Mouse (Mus musculus) liver, postnatal 0 days (tissue): ENCODE data around the gene Lyrm7. TPM values are rescaled to one million over a fixed set of nuclear protein-coding genes. Genes with fewer than 3 reads are reported as not detected.

Source experiments
- ATAC-seq: fragments of 200-750 bp; cut with Nextera tagmentation; 2 replicates; pipeline ENCODE4 v1.8.0; 2017; ENCODE audit warnings: mild to moderate bottlenecking, moderate library complexity
- DNase-seq: peaks from one replicate; pipeline ENCODE4 v3.0.0-alpha.2; 2016
- H3K27ac ChIP-seq: fragments of 300-500 bp; sonication (generic); 2 replicates; pipeline ENCODE4 v1.5.1; 2014; ENCODE audit warnings: antibody characterized with exemption, moderate library complexity, mild to moderate bottlenecking, low read depth
- H3K27me3 ChIP-seq: fragments of 300-500 bp; sonication (generic); 2 replicates; pipeline ENCODE4 v1.6.1; 2014; ENCODE audit warnings: low read length, control low read depth, mixed read lengths; ENCODE audit not compliant: insufficient read depth
- H3K36me3 ChIP-seq: fragments of 300-500 bp; sonication (generic); replicated peaks from 2 replicates; pipeline ENCODE4 v1.6.1; 2014; ENCODE audit warnings: mild to moderate bottlenecking, control low read depth, low read length, moderate library complexity, mixed read lengths; ENCODE audit not compliant: insufficient read depth
- H3K4me1 ChIP-seq: fragments of 300-500 bp; sonication (generic); 2 replicates; pipeline ENCODE4 v1.6.1; 2014; ENCODE audit warnings: antibody characterized with exemption, mild to moderate bottlenecking, control low read depth; ENCODE audit not compliant: insufficient read depth
- H3K4me2 ChIP-seq: fragments of 300-500 bp; sonication (generic); 2 replicates; pipeline ENCODE4 v1.6.1; 2014; ENCODE audit warnings: low read depth, mild to moderate bottlenecking, low read length, moderate library complexity, mixed read lengths
- H3K4me3 ChIP-seq: fragments of 300-500 bp; sonication (generic); 2 replicates; pipeline ENCODE4 v1.5.1; 2014; ENCODE audit warnings: low read depth, low read length
- H3K9ac ChIP-seq: fragments of 300-500 bp; sonication (generic); replicated peaks from 2 replicates; pipeline ENCODE4 v1.6.1; 2014; ENCODE audit warnings: mild to moderate bottlenecking, moderate library complexity
- H3K9me3 ChIP-seq: fragments of 300-500 bp; sonication (generic); 2 replicates; pipeline ENCODE4 v1.6.1; 2016; ENCODE audit warnings: mild to moderate bottlenecking, control low read depth, low read length, mixed read lengths
- CTCF ChIP-seq: sonication (generic); IDR thresholded peaks from 2 replicates; pipeline ENCODE4 v1.5.1; 2016; ENCODE audit warnings: antibody characterized with exemption, low read depth
- EP300 ChIP-seq: IDR thresholded peaks from 2 replicates; pipeline ENCODE4 v1.6.1; 2016; ENCODE audit warnings: antibody characterized with exemption, low read depth, mild to moderate bottlenecking
- WGBS: fragments of 180-500 bp; shearing (Covaris S2); extraction: QIAGEN DNeasy Blood & Tissue Kit; methylation state at CpG from one replicate; pipeline ENCODE4 v1.1.7; 2014; ENCODE audit not compliant: insufficient replicate concordance; 5-methylcytosine and 5-hydroxymethylcytosine counted together
- polyA plus RNA-seq: library from polyadenylated mRNA; unstranded; fragments of >200 nt; fragmentation: Nextera tagmentation; extraction: Ambion mirVana; gene quantifications from 2 replicates; pipeline ENCODE4 v1.2.1, GENCODE M21; 2015

Gene Lyrm7
- polyA plus RNA-seq, 1 experiment from 2014 or later = 2.9 TPM

DNA sequence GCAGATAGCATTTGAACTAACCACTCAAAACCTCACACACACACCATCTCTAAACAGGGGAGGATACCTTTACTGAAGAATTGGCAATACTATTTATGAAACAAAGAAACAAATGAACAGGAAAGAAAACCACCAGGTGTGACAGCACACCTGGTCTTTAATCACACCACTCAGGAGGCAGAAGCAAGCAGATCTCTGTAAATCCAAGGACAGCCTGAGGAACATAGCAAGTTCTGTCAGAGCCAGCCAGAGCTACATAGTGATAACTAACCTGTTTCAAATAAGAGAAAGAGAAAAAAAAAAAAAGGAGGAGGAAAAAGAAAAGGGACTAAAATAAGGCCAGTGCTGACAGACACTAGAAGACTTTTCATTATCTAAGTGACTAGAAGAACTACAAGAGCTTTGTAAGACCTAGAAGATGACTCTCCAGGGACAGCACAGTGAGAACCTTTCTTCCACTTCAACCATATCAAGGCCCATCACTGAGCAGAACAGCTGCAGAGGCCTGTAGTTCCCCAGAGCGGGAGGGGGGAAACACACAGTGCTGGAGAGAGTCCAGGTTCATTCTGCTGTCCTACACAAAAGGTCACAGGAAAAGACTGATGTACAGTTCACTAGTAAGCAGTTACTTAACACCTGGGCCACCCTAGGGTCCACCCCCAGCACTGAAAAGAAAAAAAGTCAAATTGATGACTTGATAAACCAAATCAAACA is 82.4 kb downstream of the Lyrm7 start:
- Histone ChIP-seq H3K4me3 (no peak overlapping the region), H3K27ac (no peak overlapping the region), H3K36me3 (no peaks in the 10 kb centered on the region), H3K4me1 (peaks cover 43% of the 10 kb centered on the region), H3K9ac (no peak overlapping the region), H3K9me3 (no peaks in the 10 kb centered on the region), H3K27me3 (no peaks in the 10 kb centered on the region), H3K4me2 (no peak overlapping the region)
- no peak for DNase-seq
- ATAC-seq = no peak
- no peak for TF ChIP-seq CTCF
- TF ChIP-seq EP300 = no peak
- 26% methylated on average over 1 of the region's 1 CpGs for WGBS

DNA sequence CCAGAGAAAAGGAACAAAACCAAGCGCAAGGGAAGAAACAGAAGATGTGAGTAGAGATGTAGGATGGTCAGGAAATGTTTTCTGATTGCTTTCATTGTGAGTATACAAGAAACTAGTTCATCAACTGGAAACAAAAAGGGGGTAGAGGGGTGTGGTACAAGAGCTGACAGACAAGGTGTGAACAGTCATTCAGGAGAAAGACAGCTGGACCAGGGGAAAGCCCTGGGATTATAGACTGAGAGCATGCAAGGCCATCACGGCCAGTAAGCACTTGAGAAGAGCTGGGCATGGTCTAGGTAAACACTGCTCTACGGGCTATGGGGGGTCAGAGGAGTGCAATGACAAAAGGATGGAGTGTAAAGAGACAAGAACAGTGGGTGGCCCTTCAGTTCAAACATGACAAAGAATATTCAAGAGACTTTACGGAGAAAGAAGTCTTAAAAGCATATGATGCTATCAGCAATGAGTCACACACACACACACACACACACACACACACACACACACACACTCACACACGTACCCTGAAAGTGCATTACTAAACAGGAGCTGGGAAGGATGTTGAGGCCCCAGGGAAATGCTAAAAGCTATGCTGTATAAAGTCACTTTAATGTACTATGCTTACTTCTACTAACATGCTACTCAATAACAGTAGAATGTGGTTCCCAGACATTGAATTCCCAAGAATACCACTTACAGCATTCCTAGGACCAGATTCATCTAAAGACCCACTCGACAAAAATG is 83.2 kb downstream of the Lyrm7 start:
- WGBS = 64% methylated on average over 6 of the region's 6 CpGs
- Histone ChIP-seq H3K36me3 (no peaks in the 10 kb centered on the region), H3K9me3 (no peaks in the 10 kb centered on the region), H3K4me2 (no peak overlapping the region), H3K4me3 (no peak overlapping the region), H3K27ac (no peak overlapping the region), H3K4me1 (peaks cover 43% of the 10 kb centered on the region), H3K27me3 (no peaks in the 10 kb centered on the region), H3K9ac (no peak overlapping the region)
- TF ChIP-seq CTCF (no peak), EP300 (no peak)
- ATAC-seq = no peak
- DNase-seq = no peak

Other genes starting within 250 kb of the Lyrm7 start
- 13.7 and 15.4 TPM in 2 replicates for gene Cdc42se2, start 73.2 kb downstream of the Lyrm7 start, polyA plus RNA-seq
- 791 and 898 TPM in 2 replicates for gene Hint1, start 5.5 kb upstream of the Lyrm7 start, polyA plus RNA-seq
- gene Gpx3, start 41.5 kb upstream of the Lyrm7 start, polyA plus RNA-seq = 29.7 and 30.4 TPM in 2 replicates
- gene Tnip1, start 102.0 kb upstream of the Lyrm7 start, polyA plus RNA-seq = 5.2 and 5.3 TPM in 2 replicates
- 47.5 and 47.7 TPM in 2 replicates for gene Anxa6, start 172.5 kb upstream of the Lyrm7 start, polyA plus RNA-seq
- gene Ccdc69, start 217.2 kb upstream of the Lyrm7 start, polyA plus RNA-seq = 1.3 and 1.6 TPM in 2 replicates
- 28.7 and 31.6 TPM in 2 replicates for gene Gm2a, start 237.2 kb upstream of the Lyrm7 start, polyA plus RNA-seq